Mouse (Mus musculus) urinary bladder, adult 18-20 months (tissue): ENCODE results near the gene Dusp5.
A peak's percentile ranks its signal among the peaks of the same experiment; 100 is the strongest.
"Not testable (repeated sequence)": the region's sequence is repeated elsewhere in the genome, so short reads cannot be mapped to it uniquely, and the experiment has no call there.

Experiments
- DNase-seq, 2 experiments: peaks; one replicate each; pipeline ENCODE4 v3.0.0; 2022; ENCODE audit warnings: low spot score in 2 of 2, mixed read lengths in 2 of 2

Gene Dusp5

DNA sequence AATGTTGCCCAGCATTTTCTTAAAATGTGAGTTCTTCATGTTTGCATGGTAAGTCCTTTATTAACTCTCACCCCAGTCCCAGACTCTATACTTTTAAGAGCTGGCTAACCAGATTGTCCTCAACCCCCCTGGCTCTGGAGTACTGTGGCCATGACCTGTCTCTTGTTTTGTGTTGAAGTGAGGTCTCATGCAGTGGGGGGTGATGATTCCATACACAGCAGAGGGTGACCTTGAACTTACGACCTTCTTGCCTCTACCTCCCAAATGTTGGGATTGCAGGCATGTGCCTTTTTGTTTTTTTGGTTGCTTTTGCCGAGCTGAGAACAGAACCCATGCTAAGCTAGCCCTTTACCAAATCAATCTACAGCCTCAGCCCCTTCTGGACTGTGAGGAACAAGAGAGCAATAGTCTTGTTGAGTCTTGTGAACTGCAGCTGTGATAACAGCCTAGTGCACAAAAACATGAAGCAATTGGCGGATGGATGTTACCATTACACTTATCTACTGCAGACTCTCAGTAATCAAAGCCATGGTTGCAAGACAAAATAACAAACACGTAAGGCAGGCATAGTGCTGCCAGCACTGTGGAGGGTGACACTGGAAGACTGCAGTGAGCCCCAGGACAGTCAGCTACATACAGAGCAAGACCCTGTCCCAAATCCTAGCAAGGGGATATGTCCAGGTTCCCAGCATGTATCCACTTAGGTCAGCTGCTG is 46.5 kb downstream of the Dusp5 start:
- no peak for DNase-seq

DNA sequence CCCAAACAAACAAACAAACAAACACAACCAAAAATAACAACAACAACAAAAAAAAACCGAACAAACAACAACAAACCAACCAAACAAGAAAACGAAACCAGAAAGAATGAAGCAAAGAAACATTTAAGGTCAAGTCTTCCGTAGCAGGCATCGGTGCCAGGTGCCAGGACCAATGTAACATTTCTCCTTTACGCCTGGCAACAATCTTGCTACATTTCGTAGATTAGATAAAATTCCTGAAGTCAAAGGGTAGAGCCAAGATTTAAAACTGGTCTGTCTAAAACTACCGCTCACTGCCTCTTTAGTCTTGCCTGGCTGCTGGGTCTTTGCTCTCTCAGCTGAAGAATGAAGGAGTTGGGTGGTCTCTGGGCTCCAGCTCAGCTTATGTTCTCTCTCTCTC is 47.2 kb downstream of the Dusp5 start:
- no peak for DNase-seq

- DNase-seq = no peak
Measured at GRCm38 (mm10) chr19:53577025-53577800, 48.3 kb downstream of the Dusp5 start.

- peak in 1 of 2 experiments; percentile 27 for DNase-seq
Measured at GRCm38 (mm10) chr19:53578597-53579252, 49.8 kb downstream of the Dusp5 start.

DNA sequence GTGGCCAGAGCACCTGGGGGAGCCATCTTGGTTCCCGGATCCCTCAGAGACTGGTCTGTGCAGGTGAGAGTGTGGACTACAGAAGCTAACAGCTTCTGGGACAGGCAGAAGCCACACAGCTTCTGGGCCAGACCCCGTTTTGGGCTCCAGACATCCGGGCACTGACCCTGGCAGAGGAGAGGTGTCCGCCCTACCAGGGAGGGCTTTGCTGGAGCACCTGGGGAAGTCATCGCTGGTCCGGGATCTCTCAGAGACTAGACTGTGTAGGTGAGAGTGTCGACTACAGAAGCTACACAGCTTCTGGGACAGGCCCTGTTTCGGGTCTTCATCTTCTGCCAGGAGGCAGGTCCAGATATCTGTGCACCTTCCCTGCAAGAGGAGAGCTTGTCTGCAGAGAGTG is 51.4 kb downstream of the Dusp5 start:
- DNase-seq = not testable (repeated sequence)

GRCm38 (mm10) chr19:53587686-53588085 is 58.8 kb downstream of the Dusp5 start:
- DNase-seq = not testable (repeated sequence)

GRCm38 (mm10) chr19:53588968-53589367 is 60.1 kb downstream of the Dusp5 start, which contains the start of gene Nutf2-ps1:
Nutf2-ps1 (minus strand) TSS chr19:53589068.
- not testable (repeated sequence) for DNase-seq
